Mouse (Mus musculus) heart, postnatal 0 days (tissue): ENCODE measurements around the gene Neu4. TPM values are rescaled to one million over a fixed set of nuclear protein-coding genes. Genes with fewer than 3 reads are reported as not detected.
"Not testable (repeated sequence)": the region's sequence is repeated elsewhere in the genome, so short reads cannot be mapped to it uniquely, and the experiment has no call there.

Source experiments
- ATAC-seq: fragments of 200-750 bp; cut with Nextera tagmentation; 2 replicates; pipeline ENCODE4 v1.8.0; 2017; ENCODE audit warnings: low read depth, moderate number of reproducible peaks, moderate library complexity; ENCODE audit not compliant: insufficient read depth
- DNase-seq: peaks from one replicate; pipeline ENCODE4 v3.0.0-alpha.2; 2016; ENCODE audit warnings: low spot score
- H3K27ac ChIP-seq: fragments of 300-500 bp; sonication (generic); 2 replicates; pipeline ENCODE4 v1.5.1; 2014; ENCODE audit warnings: low read depth, mild to moderate bottlenecking
- H3K27me3 ChIP-seq: fragments of 300-500 bp; sonication (generic); 2 replicates; pipeline ENCODE4 v1.6.1; 2014; ENCODE audit warnings: low read length, mixed read lengths; ENCODE audit not compliant: control insufficient read depth, insufficient read depth
- H3K36me3 ChIP-seq: fragments of 300-500 bp; sonication (generic); replicated peaks from 2 replicates; pipeline ENCODE4 v1.6.1; 2014; ENCODE audit warnings: low read length, mixed read lengths; ENCODE audit not compliant: control insufficient read depth, insufficient read depth
- H3K4me1 ChIP-seq: fragments of 300-500 bp; sonication (generic); 2 replicates; pipeline ENCODE4 v1.6.1; 2014; ENCODE audit warnings: antibody characterized with exemption; ENCODE audit not compliant: control insufficient read depth, insufficient read depth
- H3K4me2 ChIP-seq: fragments of 300-500 bp; sonication (generic); 2 replicates; pipeline ENCODE4 v1.6.1; 2014; ENCODE audit warnings: low read depth, mild to moderate bottlenecking, low read length, moderate library complexity
- H3K4me3 ChIP-seq: fragments of 300-500 bp; sonication (generic); 2 replicates; pipeline ENCODE4 v1.5.1; 2014; ENCODE audit warnings: low read depth, low read length
- H3K9ac ChIP-seq: fragments of 300-500 bp; sonication (generic); replicated peaks from 2 replicates; pipeline ENCODE4 v1.6.1; 2014; ENCODE audit warnings: low read depth, low read length, mixed read lengths
- H3K9me3 ChIP-seq: fragments of 300-500 bp; sonication (generic); replicated peaks from 2 replicates; pipeline ENCODE4 v1.6.1; 2016; ENCODE audit warnings: low read length; ENCODE audit not compliant: control insufficient read depth
- CTCF ChIP-seq: IDR thresholded peaks from 2 replicates; pipeline ENCODE4 v1.5.1; 2016; ENCODE audit warnings: antibody characterized with exemption, control low read depth, low read depth
- EP300 ChIP-seq: IDR thresholded peaks from 2 replicates; pipeline ENCODE4 v1.6.1; 2016; ENCODE audit warnings: antibody characterized with exemption, low read depth
- WGBS: fragments of 180-500 bp; shearing (Covaris S2); extraction: QIAGEN DNeasy Blood & Tissue Kit; methylation state at CpG from one replicate; pipeline ENCODE4 v1.1.7; 2014; 5-methylcytosine and 5-hydroxymethylcytosine counted together
- polyA plus RNA-seq: library from polyadenylated mRNA; unstranded; fragments of >200 nt; fragmentation: Nextera tagmentation; extraction: Ambion mirVana; gene quantifications from 2 replicates; pipeline ENCODE4 v1.2.1, GENCODE M21; 2015
- total RNA-seq: library from RNA; depleted of rRNA; stranded (reverse); fragments of >200 nt; gene quantifications from 2 replicates; pipeline ENCODE4 v1.2.3, GENCODE M21; 2014; ENCODE audit warnings: low replicate concordance; rRNA removed

Gene Neu4
- total RNA-seq (not detected in 2 replicates), polyA plus RNA-seq (not detected in 2 replicates)

DNA sequence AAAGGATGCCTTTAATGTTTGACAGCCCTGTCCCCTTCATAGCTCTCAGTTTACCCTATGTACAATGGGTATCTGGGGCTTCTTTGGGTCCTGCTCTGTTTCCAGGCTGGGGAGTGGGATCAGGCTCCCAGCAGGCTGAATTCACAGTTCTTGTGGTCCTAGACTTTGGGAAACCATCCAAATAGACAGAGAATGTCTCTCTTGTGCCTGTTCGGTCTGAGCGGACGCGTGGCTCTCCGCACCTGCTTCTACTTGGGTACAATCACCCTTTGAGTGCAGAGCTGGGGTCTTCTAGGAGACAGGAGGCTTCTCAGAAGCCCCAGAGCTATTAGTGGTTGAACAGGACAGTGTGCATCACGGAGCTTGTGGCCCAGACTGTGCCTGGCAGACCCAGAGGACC is at the start of gene Neu4:
Gene Neu4, plus strand, starts transcription at position 301 of the 400 bp plus-strand sequence.
- no peaks in the 10 kb centered on the region for H3K36me3 ChIP-seq
- no peaks in the 10 kb centered on the region for H3K9me3 ChIP-seq
- no peak within 1 kb of the TSS for H3K9ac ChIP-seq
- no peak within 1 kb of the TSS for H3K27ac ChIP-seq
- 80% methylated on average over 6 of the region's 6 CpGs for WGBS
- no peak within 1 kb of the TSS for H3K4me3 ChIP-seq
- no peaks in the 10 kb centered on the region for H3K27me3 ChIP-seq
- DNase-seq (no peak), ATAC-seq (no peak)
- no peaks in the 10 kb centered on the region for H3K4me1 ChIP-seq
- no peak for TF ChIP-seq CTCF
- TF ChIP-seq EP300, result no peak
- H3K4me2 ChIP-seq, result no peak within 1 kb of the TSS

DNA sequence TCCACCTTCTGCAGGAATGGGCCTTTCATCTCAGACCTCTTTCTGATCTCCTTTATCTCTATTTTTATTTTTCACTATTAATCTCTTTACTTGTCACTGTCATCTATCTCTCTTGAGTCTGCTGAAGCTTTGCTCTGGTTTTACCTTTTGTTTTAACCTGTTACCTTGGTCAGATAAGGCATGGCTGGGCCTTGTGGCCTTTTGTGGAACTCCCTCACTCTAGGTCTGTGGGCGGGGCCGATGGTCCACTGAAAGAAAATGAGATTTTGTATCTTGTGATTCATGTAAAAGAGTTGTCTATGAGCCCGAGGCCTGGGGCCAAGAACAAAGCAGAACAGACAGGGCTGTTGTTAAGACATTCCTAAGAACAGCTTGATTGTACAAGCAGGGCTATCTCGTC is 49.5 kb upstream of the Neu4 start:
- not testable (repeated sequence) for H3K27me3 ChIP-seq, H3K27ac ChIP-seq, H3K9me3 ChIP-seq, H3K4me1 ChIP-seq, H3K4me2 ChIP-seq, H3K4me3 ChIP-seq, H3K9ac ChIP-seq, ATAC-seq, H3K36me3 ChIP-seq, DNase-seq
- WGBS, result no CpG with 5 or more reads among the region's 4 CpGs

DNA sequence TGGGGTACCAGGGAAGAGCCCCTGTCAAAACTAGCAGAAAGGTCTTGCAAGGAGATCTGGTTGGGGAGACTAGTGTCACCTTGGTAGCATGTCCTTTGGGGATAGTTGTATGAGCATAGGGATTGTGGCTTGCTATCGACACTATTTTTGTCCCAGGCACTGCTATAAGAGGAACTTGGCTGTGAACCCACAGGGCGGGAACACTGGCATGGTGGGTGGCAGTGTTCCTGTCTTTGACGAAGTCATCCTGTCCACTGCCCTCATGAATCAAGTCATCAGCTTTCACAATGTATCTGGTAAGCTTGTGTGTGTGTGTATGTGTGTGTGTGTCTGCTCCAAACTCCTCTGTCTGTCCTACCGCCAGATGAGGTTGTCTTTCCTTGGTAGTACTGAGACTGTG is 44.5 kb upstream of the Neu4 start:
- WGBS, result 0% methylated on average over 1 of the region's 4 CpGs
- H3K27ac ChIP-seq, H3K4me3 ChIP-seq, H3K36me3 ChIP-seq, H3K4me2 ChIP-seq, DNase-seq, H3K4me1 ChIP-seq, H3K9me3 ChIP-seq, H3K27me3 ChIP-seq, H3K9ac ChIP-seq: not testable (repeated sequence)
- ATAC-seq, result peak; percentile 85

DNA sequence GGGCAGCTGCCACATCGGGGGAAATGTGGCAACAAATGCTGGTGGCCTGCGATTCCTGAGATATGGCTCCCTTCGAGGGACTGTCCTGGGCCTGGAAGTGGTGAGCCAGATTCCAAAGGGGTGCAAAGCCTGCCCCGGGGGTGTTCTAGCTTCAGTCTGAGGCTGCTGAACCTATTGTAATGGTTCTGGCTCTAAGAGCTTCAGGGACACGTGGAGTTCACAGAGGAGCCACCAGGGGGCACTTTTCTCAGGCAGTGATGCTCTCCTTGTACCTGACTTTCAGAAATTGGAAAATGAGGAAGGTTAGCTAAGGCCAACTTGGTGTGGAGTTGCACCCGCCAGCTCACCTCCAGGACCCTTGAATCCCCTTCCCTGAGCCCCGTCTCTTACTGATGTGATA is 42.0 kb upstream of the Neu4 start:
- H3K4me1 ChIP-seq, H3K9ac ChIP-seq, H3K4me3 ChIP-seq, H3K27me3 ChIP-seq, H3K4me2 ChIP-seq, DNase-seq, ATAC-seq, H3K9me3 ChIP-seq, H3K27ac ChIP-seq, H3K36me3 ChIP-seq: not testable (repeated sequence)
- no CpG with 5 or more reads among the region's 7 CpGs for WGBS

DNA sequence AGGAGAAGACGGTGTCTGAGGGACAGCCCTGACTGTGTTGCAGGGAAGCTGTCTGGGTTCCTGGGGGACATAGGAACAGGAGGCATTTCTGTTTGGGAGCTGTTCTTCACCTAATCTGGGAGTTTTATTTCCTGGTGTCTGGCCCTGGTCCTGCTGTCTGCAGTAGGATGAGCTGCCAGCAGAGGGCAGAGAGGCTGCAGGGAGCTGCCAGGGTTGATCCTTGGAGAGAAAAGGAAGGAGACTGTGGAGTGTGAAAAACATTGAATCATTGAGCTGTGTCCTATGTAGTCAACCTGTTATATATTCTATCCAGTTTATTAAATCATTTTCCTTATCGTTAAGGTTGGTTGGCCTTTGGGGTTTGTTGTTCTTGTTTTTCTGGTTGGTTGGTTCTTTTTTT is 39.3 kb upstream of the Neu4 start:
- not testable (repeated sequence) for H3K4me2 ChIP-seq, H3K4me3 ChIP-seq, H3K27me3 ChIP-seq, H3K9me3 ChIP-seq, DNase-seq, H3K9ac ChIP-seq, H3K4me1 ChIP-seq, H3K27ac ChIP-seq, H3K36me3 ChIP-seq
- WGBS, result no CpG with 5 or more reads among the region's 2 CpGs
- ATAC-seq, result peak; percentile 49; the same call in 1 of the 2 replicates

DNA sequence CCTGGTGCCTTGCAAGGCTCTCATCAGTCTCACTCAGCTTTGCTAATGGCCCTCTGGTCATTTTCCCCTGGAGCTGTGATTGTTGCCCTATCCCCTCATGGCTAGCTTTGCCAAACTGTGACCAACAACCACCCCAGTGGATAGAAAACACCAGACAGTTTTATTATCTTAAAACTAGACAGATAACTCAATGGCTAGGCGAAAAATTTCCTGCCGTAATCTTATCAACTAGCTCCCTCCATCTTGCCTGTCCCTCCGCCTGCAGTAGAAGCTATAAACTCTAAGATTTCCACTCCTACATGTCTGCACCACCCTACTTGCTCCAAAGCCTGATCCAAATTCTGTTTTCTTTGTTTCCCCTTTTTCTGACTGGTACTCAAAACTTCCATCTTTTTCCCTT is 34.1 kb upstream of the Neu4 start:
- Histone ChIP-seq H3K4me1 (no peaks in the 10 kb centered on the region), H3K27me3 (no peaks in the 10 kb centered on the region), H3K4me2 (no peak overlapping the region), H3K27ac (no peak overlapping the region), H3K9me3 (no peaks in the 10 kb centered on the region), H3K9ac (no peak overlapping the region), H3K4me3 (no peak overlapping the region), H3K36me3 (no peaks in the 10 kb centered on the region)
- no peak for TF ChIP-seq EP300
- no peak for TF ChIP-seq CTCF
- WGBS, result 43% methylated on average over 3 of the region's 3 CpGs
- no peak for DNase-seq
- ATAC-seq, result no peak
